Mouse (Mus musculus) liver, embryonic 13.5 days (tissue): ENCODE measurements at regions not wholly inside any gene's neighbourhood (a gene's known extent, or its start where the extent isn't known, plus 50 kb on each side); places are given as distances from the start of the nearest gene placed in this dataset.

ENCODE experiments used
- ATAC-seq: fragments of 200-750 bp; cut with Nextera tagmentation; 2 replicates; pipeline ENCODE4 v1.8.0; 2017; ENCODE audit warnings: low read depth, mild to moderate bottlenecking, moderate number of reproducible peaks, moderate library complexity
- DNase-seq: peaks from one replicate; pipeline ENCODE4 v3.0.0; 2022
- H3K27ac ChIP-seq: fragments of 300-500 bp; sonication (generic); 2 replicates; pipeline ENCODE4 v1.5.1; 2015; ENCODE audit warnings: moderate library complexity, mild to moderate bottlenecking, inconsistent platforms
- H3K27me3 ChIP-seq: fragments of 300-500 bp; sonication (generic); 2 replicates; pipeline ENCODE4 v1.6.1; 2015; ENCODE audit warnings: mild to moderate bottlenecking, inconsistent platforms
- H3K36me3 ChIP-seq: fragments of 300-500 bp; sonication (generic); 2 replicates; pipeline ENCODE4 v1.6.1; 2015; ENCODE audit warnings: mild to moderate bottlenecking, inconsistent platforms
- H3K4me1 ChIP-seq: fragments of 300-500 bp; sonication (generic); replicated peaks from 2 replicates; pipeline ENCODE4 v1.6.1; 2015; ENCODE audit warnings: inconsistent platforms
- H3K4me2 ChIP-seq: fragments of 300-500 bp; sonication (generic); 2 replicates; pipeline ENCODE4 v1.6.1; 2015; ENCODE audit warnings: inconsistent platforms, mild to moderate bottlenecking, moderate library complexity
- H3K4me3 ChIP-seq: fragments of 300-500 bp; sonication (generic); replicated peaks from 2 replicates; pipeline ENCODE4 v1.5.1; 2015; ENCODE audit warnings: mild to moderate bottlenecking, inconsistent platforms
- H3K9ac ChIP-seq: fragments of 300-500 bp; sonication (generic); 2 replicates; pipeline ENCODE4 v1.6.1; 2015; ENCODE audit warnings: mild to moderate bottlenecking, inconsistent platforms
- H3K9me3 ChIP-seq: fragments of 300-500 bp; sonication (generic); replicated peaks from 2 replicates; pipeline ENCODE4 v1.6.1; 2016; ENCODE audit warnings: inconsistent platforms
- WGBS: fragments of 180-500 bp; shearing (Covaris S2); methylation state at CpG from one replicate; pipeline ENCODE4 v1.1.7; 2015; ENCODE audit not compliant: insufficient replicate concordance; 5-methylcytosine and 5-hydroxymethylcytosine counted together

GRCm38 (mm10) chr3:149496122-149496521 lies 505.8 kb upstream of the Adgrl2 start:
- no peak for ATAC-seq
- H3K27me3 ChIP-seq = no peaks in the 10 kb centered on the region
- H3K4me2 ChIP-seq = no peak overlapping the region
- H3K9me3 ChIP-seq = no peaks in the 10 kb centered on the region
- no peak overlapping the region for H3K9ac ChIP-seq
- no peaks in the 10 kb centered on the region for H3K36me3 ChIP-seq
- no peak for DNase-seq
- WGBS = 79% methylated on average over 2 of the region's 2 CpGs
- H3K27ac ChIP-seq = no peak overlapping the region
- H3K4me1 ChIP-seq = no peaks in the 10 kb centered on the region
- no peak overlapping the region for H3K4me3 ChIP-seq

DNA sequence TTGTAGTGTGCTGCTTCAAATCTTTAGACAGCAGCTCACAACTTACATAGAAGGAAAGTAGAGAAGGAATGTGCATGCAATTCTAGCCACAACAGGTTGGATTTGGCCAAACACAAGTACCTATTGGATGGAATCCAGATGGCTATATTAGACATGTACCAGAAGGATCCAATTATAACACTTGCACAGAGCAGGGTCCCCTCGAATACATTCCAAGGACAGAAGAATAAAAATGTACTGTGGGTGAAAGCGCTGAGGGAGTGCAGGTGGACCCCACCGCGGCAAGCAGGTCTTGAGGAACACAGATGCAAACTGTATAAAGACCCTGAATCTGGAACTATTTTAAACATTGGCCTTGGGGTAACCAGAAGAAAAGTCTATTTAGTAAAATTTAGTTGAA lies 497.8 kb upstream of the Adgrl2 start:
- 75% methylated on average over 4 of the region's 4 CpGs for WGBS
- ATAC-seq = no peak

GRCm38 (mm10) chr3:149485406-149485805 lies 495.1 kb upstream of the Adgrl2 start:
- Histone ChIP-seq H3K4me1 (no peaks in the 10 kb centered on the region), H3K4me3 (no peak overlapping the region), H3K9ac (no peak overlapping the region), H3K27me3 (no peaks in the 10 kb centered on the region), H3K4me2 (no peak overlapping the region), H3K27ac (no peak overlapping the region), H3K36me3 (no peaks in the 10 kb centered on the region), H3K9me3 (no peaks in the 10 kb centered on the region)
- 63% methylated on average over 4 of the region's 4 CpGs for WGBS
- DNase-seq (no peak), ATAC-seq (no peak)

More for the DNA sequence above, 497.8 kb upstream of the Adgrl2 start:
- Histone ChIP-seq H3K4me1 (no peaks in the 10 kb centered on the region), H3K9ac (no peak overlapping the region), H3K36me3 (no peaks in the 10 kb centered on the region), H3K9me3 (no peaks in the 10 kb centered on the region), H3K4me2 (no peak overlapping the region), H3K27me3 (no peaks in the 10 kb centered on the region), H3K4me3 (no peak overlapping the region), H3K27ac (no peak overlapping the region)
- no peak for DNase-seq

DNA sequence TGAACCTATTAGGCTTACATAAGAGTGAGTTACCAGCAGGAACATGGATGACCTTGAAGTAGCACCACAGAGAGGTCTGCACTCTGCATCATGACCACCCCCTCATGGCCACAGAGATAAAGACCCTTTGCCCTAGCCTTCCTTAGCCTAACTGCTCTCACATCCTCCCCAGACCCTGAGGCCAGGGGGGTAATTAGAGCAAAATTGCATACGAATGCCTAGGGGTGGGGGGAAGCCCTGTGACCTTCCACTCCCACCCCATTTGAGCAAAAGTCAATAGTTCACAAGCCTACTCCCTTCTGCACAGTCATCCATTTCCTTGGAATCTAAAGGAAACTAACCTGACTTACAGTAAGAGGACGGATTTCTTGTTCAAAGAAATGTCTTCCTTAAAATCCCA lies 494.0 kb upstream of the Adgrl2 start:
- H3K27ac ChIP-seq = no peak overlapping the region
- ATAC-seq (no peak), DNase-seq (no peak)
- H3K27me3 ChIP-seq = no peaks in the 10 kb centered on the region
- H3K9me3 ChIP-seq = no peaks in the 10 kb centered on the region
- H3K4me2 ChIP-seq = no peak overlapping the region
- no peak overlapping the region for H3K9ac ChIP-seq
- no peaks in the 10 kb centered on the region for H3K36me3 ChIP-seq
- no peaks in the 10 kb centered on the region for H3K4me1 ChIP-seq
- WGBS = 55% methylated on average over 2 of the region's 2 CpGs
- no peak overlapping the region for H3K4me3 ChIP-seq

DNA sequence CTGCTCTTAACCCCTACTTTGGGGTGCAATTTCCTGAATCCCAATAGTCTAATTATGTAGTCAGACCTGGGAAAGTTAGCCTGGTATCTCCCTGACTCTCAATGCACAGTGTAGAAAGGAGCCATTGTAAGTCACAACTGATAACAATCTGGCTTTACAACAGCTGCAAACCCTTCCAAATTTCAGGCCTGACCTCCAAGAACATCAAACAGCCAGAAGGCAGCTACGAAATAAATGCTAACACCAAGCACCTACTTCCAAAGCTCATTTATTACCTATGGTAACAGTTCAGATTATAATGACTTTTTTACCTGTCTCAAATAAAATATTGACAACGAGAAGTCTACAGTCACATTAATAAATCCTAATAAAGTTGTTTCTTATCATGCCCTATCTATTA lies 485.8 kb upstream of the Adgrl2 start:
- no peaks in the 10 kb centered on the region for H3K9me3 ChIP-seq
- H3K36me3 ChIP-seq = no peaks in the 10 kb centered on the region
- 61% methylated on average over 2 of the region's 2 CpGs for WGBS
- no peak overlapping the region for H3K27ac ChIP-seq
- H3K9ac ChIP-seq = no peak overlapping the region
- ATAC-seq (no peak), DNase-seq (no peak)
- H3K27me3 ChIP-seq = no peaks in the 10 kb centered on the region
- H3K4me2 ChIP-seq = no peak overlapping the region
- H3K4me3 ChIP-seq = no peak overlapping the region
- H3K4me1 ChIP-seq = no peaks in the 10 kb centered on the region

DNA sequence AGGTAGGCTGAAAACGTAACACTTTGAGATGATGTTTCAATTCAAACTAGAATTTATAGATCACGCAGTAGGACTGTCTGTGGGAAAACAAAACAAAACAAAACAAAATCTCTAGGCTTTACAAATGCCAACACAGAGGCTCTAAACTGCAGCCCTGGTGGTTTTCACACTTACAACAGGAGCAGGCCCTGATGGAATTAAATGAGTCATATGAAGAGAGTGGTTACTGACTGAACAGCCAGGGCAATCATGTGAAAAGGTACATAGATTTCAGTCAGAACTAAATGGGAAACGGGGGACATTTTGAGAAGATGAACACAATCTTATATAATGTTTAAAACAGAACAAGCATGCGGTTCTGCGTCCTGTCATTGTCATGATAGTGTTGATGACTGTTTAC lies 476.6 kb upstream of the Adgrl2 start:
- H3K4me2 ChIP-seq = no peak overlapping the region
- H3K9me3 ChIP-seq = no peaks in the 10 kb centered on the region
- DNase-seq (no peak), ATAC-seq (no peak)
- no peaks in the 10 kb centered on the region for H3K4me1 ChIP-seq
- H3K27me3 ChIP-seq = no peaks in the 10 kb centered on the region
- H3K27ac ChIP-seq = no peak overlapping the region
- no peak overlapping the region for H3K9ac ChIP-seq
- H3K4me3 ChIP-seq = no peak overlapping the region
- H3K36me3 ChIP-seq = no peaks in the 10 kb centered on the region
- WGBS = 72% methylated on average over 5 of the region's 5 CpGs

- no peak for DNase-seq
- 71% methylated on average over 5 of the region's 5 CpGs for WGBS
- Histone ChIP-seq H3K36me3 (no peaks in the 10 kb centered on the region), H3K9ac (no peak overlapping the region), H3K27ac (no peak overlapping the region), H3K4me2 (no peak overlapping the region), H3K4me3 (no peak overlapping the region), H3K27me3 (no peaks in the 10 kb centered on the region), H3K4me1 (no peaks in the 10 kb centered on the region), H3K9me3 (no peaks in the 10 kb centered on the region)
- no peak for ATAC-seq
These were observed 474.2 kb upstream of the Adgrl2 start for GRCm38 (mm10) chr3:149464603-149465002.

- H3K9me3 ChIP-seq = no peaks in the 10 kb centered on the region
- no peak overlapping the region for H3K9ac ChIP-seq
- ATAC-seq = no peak
- WGBS = 42% methylated on average over 2 of the region's 2 CpGs
- no peak overlapping the region for H3K4me2 ChIP-seq
- H3K27ac ChIP-seq = no peak overlapping the region
- H3K36me3 ChIP-seq = no peaks in the 10 kb centered on the region
- no peaks in the 10 kb centered on the region for H3K4me1 ChIP-seq
- no peaks in the 10 kb centered on the region for H3K27me3 ChIP-seq
- DNase-seq = no peak
- H3K4me3 ChIP-seq = no peak overlapping the region
These were observed 471.8 kb upstream of the Adgrl2 start for GRCm38 (mm10) chr3:149462121-149462541.

DNA sequence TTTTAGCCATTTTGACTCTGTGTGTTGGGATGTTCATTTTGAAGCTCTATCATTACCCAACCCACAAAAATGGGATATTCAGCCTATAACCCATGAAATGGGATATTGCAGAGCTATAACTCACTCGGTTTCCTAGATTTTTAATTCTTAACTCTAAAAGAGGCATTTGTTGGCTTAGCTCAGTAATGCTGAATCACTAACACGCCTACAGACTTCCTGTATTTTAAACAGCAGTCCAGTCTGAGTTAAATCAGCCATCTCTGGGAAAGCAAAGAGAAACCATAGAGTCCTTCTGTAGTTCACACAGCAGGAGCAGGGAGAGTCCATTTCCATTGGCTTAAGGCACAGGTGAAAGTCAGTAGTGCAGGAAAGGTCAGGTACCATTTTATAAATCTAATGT lies 471.3 kb upstream of the Adgrl2 start:
- no peaks in the 10 kb centered on the region for H3K9me3 ChIP-seq
- no peak overlapping the region for H3K4me2 ChIP-seq
- no peak overlapping the region for H3K4me3 ChIP-seq
- DNase-seq = no peak
- no peaks in the 10 kb centered on the region for H3K36me3 ChIP-seq
- H3K4me1 ChIP-seq = no peaks in the 10 kb centered on the region
- no peak overlapping the region for H3K27ac ChIP-seq
- no peaks in the 10 kb centered on the region for H3K27me3 ChIP-seq
- ATAC-seq = no peak
- H3K9ac ChIP-seq = no peak overlapping the region
- 41% methylated on average over 2 of the region's 2 CpGs for WGBS

- DNase-seq (no peak), ATAC-seq (no peak)
- no peak overlapping the region for H3K27ac ChIP-seq
- no peaks in the 10 kb centered on the region for H3K27me3 ChIP-seq
- H3K9me3 ChIP-seq = no peaks in the 10 kb centered on the region
- no peak overlapping the region for H3K4me2 ChIP-seq
- no peaks in the 10 kb centered on the region for H3K36me3 ChIP-seq
- H3K4me3 ChIP-seq = no peak overlapping the region
- 56% methylated on average over 3 of the region's 3 CpGs for WGBS
- H3K9ac ChIP-seq = no peak overlapping the region
- no peaks in the 10 kb centered on the region for H3K4me1 ChIP-seq
These were observed 459.0 kb upstream of the Adgrl2 start for GRCm38 (mm10) chr3:149449376-149449775.

DNA sequence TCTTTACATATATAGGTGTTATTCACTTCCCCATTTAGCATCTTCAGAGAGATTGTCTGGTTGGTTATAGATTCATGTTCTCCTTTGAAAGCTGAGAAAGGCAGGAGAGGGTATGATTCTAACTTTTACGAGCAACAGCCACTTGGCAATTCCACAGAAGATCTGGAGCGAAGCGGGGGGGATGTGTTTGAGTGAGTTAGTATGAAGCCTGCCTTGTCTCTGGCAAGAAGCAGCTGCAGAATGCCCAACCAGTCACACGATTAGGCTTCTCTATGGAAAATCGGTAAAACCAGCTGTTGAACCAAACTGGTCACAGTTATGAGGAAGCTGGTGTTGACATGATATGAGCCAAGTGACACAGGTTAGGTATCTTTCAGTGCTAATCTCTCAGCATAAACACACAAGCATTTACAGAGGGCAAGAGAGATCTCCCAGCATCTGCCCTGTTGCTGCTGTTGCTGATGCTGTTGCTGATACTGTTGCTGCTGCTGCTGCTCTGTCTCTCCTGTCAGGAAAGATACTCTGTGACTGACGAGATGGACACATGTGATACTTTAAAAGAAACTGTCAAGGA lies 455.7 kb upstream of the Adgrl2 start:
- H3K27me3 ChIP-seq = no peaks in the 10 kb centered on the region
- no peak for DNase-seq

GRCm38 (mm10) chr3:149444854-149445577 lies 454.7 kb upstream of the Adgrl2 start:
- 19% methylated on average over 15 of the region's 15 CpGs for WGBS
- no peak for ATAC-seq
- no peak for DNase-seq
- H3K4me1 ChIP-seq = no peaks in the 10 kb centered on the region
- H3K4me3 ChIP-seq = peak overlapping the region; percentile 29; the same call in 1 of the 2 replicates
- H3K27ac ChIP-seq = no peak overlapping the region
- H3K36me3 ChIP-seq = no peaks in the 10 kb centered on the region
- H3K9ac ChIP-seq = no peak overlapping the region
- H3K9me3 ChIP-seq = no peaks in the 10 kb centered on the region
- peak overlapping the region; percentile 38 for H3K4me2 ChIP-seq
- no peaks in the 10 kb centered on the region for H3K27me3 ChIP-seq

More for the DNA sequence above, 455.7 kb upstream of the Adgrl2 start:
- Histone ChIP-seq H3K36me3 (no peaks in the 10 kb centered on the region), H3K9ac (no peak overlapping the region), H3K4me2 (no peak overlapping the region), H3K4me3 (no peak overlapping the region), H3K27ac (no peak overlapping the region), H3K4me1 (no peaks in the 10 kb centered on the region), H3K9me3 (no peaks in the 10 kb centered on the region)
- peak; percentile 68 for ATAC-seq
- WGBS = 31% methylated on average over 6 of the region's 6 CpGs
